In genomic region chr17:27819011-27819410, GRCm38 (mm10) we compare ENCODE assay signal across 8 mouse cellular contexts. TPM values are rescaled to one million over a fixed set of nuclear protein-coding genes. Genes with fewer than 3 reads are reported as not detected.
DNase-seq lines count a peak whose midpoint lies in the region; ATAC-seq and TF ChIP-seq lines count a peak whose summit lies in the region.

No protein-coding gene starts in this region.

- no peak for TF ChIP-seq POLR2A in MEL (IDR thresholded peaks at IDR 0.05; ENCODE audit: control insufficient read depth in 1 of 2, insufficient read depth in 1 of 2, low read depth in 1 of 2, low read length in 2 of 2, poor library complexity in 1 of 2)

- WGBS in heart, embryonic 16.5 days, result 9% methylated on average over 7 of the region's 7 CpGs
- 35% methylated on average over 7 of the region's 7 CpGs for WGBS in hindbrain, embryonic 10.5 days
- 38% methylated on average over 7 of the region's 7 CpGs for WGBS in midbrain, embryonic 10.5 days

- H3K4me1 ChIP-seq in heart, embryonic 16.5 days (ENCODE audit: control insufficient read depth, insufficient read depth, low read length), result peaks cover 17% of the 10 kb centered on the region
- peaks cover 9 to 16% of the 10 kb centered on the region in 2 experiments for H3K4me1 ChIP-seq in MEL (ENCODE audit: control insufficient read depth in 1 of 2, insufficient read depth in 2 of 2, low read length in 2 of 2)
- H3K4me1 ChIP-seq in hindbrain, embryonic 10.5 days (replicated peaks), result peaks cover 29% of the 10 kb centered on the region
- H3K4me1 ChIP-seq in midbrain, embryonic 10.5 days, result peaks cover 32% of the 10 kb centered on the region

- H3K79me2 ChIP-seq in MEL (ENCODE audit: control insufficient read depth, insufficient read depth, low read length, poor library complexity), result peaks cover 58% of the 10 kb centered on the region

- peak overlapping the region; percentile 84 for H3K4me2 ChIP-seq in heart, embryonic 16.5 days (ENCODE audit: low read depth, low read length)

- TF ChIP-seq CTCF in MEL (IDR thresholded peaks at IDR 0.05 in 2 of 3, conservative IDR thresholded peaks at IDR 0.05 in 1 of 3; ENCODE audit: control insufficient read depth in 1 of 3, insufficient read depth in 1 of 3, low read depth in 2 of 3, low read length in 3 of 3, poor library complexity in 1 of 3, severe bottlenecking in 1 of 3), result no peak

- H3K27me3 ChIP-seq in heart, embryonic 16.5 days (ENCODE audit: control insufficient read depth, insufficient read depth, low read length), result no peaks in the 10 kb centered on the region
- no peaks in the 10 kb centered on the region for H3K27me3 ChIP-seq in MEL (ENCODE audit: control insufficient read depth in 1 of 2, insufficient read depth in 2 of 2, low read length in 2 of 2)
- H3K27me3 ChIP-seq in hindbrain, embryonic 10.5 days (ENCODE audit: insufficient read depth, poor library complexity, severe bottlenecking), result no peaks in the 10 kb centered on the region
- no peaks in the 10 kb centered on the region for H3K27me3 ChIP-seq in midbrain, embryonic 10.5 days (ENCODE audit: low read depth, poor library complexity, severe bottlenecking)

- no peak for TF ChIP-seq EP300 in MEL (IDR thresholded peaks at IDR 0.05; ENCODE audit: low read depth in 1 of 2, low read length in 2 of 2)

- TF ChIP-seq RAD21 in MEL (IDR thresholded peaks at IDR 0.05; ENCODE audit: low read depth, low read length), result no peak

- peak overlapping the region; percentile 72 for H3K4me3 ChIP-seq in heart, embryonic 16.5 days (ENCODE audit: low read length)
- H3K4me3 ChIP-seq in MEL (ENCODE audit: control insufficient read depth in 1 of 2, insufficient read depth in 1 of 2, low read depth in 2 of 2, low read length in 2 of 2), result peak overlapping the region; percentile 76 to 88
- H3K4me3 ChIP-seq in hindbrain, embryonic 10.5 days, result peak overlapping the region; percentile 100
- H3K4me3 ChIP-seq in midbrain, embryonic 10.5 days, result peak overlapping the region; percentile 100

- no peaks in the 10 kb centered on the region for H3K9me3 ChIP-seq in heart, embryonic 16.5 days (replicated peaks; ENCODE audit: control insufficient read depth, low read length)
- H3K9me3 ChIP-seq in MEL (replicated peaks; ENCODE audit: insufficient read depth, low read length), result no peaks in the 10 kb centered on the region
- no peaks in the 10 kb centered on the region for H3K9me3 ChIP-seq in hindbrain, embryonic 10.5 days
- no peaks in the 10 kb centered on the region for H3K9me3 ChIP-seq in midbrain, embryonic 10.5 days (replicated peaks)

- DNase-seq in heart, postnatal 36 days, result no peak
- no peak for DNase-seq in MEL (ENCODE audit: low read depth, low spot score)
- DNase-seq in hindbrain, embryonic 10.5 days (ENCODE audit: low spot score), result no peak
- no peak for DNase-seq in midbrain, embryonic 10.5 days (ENCODE audit: low spot score)
- DNase-seq in layer of hippocampus, adult 11-12 months (ENCODE audit: low spot score), result no peak
- no peak for DNase-seq in urinary bladder, postnatal 36 days (ENCODE audit: low spot score in 2 of 2)
- no peak for DNase-seq in ovary, postnatal 14 days (ENCODE audit: low spot score)

- H3K36me3 ChIP-seq in heart, embryonic 16.5 days (ENCODE audit: control insufficient read depth, insufficient read depth), result no peaks in the 10 kb centered on the region
- H3K36me3 ChIP-seq in MEL (ENCODE audit: control insufficient read depth in 1 of 2, insufficient read depth in 2 of 2, low read length in 2 of 2), result peaks cover 3 to 24% of the 10 kb centered on the region in 2 experiments; a peak in 3 of 4 replicates
- H3K36me3 ChIP-seq in hindbrain, embryonic 10.5 days, result no peaks in the 10 kb centered on the region
- H3K36me3 ChIP-seq in midbrain, embryonic 10.5 days, result no peaks in the 10 kb centered on the region

- ATAC-seq in heart, embryonic 16.5 days (replicated peaks; ENCODE audit: extremely low read depth, insufficient read depth, low FRiP score), result no peak

- H3K27ac ChIP-seq in heart, embryonic 16.5 days (ENCODE audit: low read length), result peak overlapping the region; percentile 92
- H3K27ac ChIP-seq in MEL (ENCODE audit: control insufficient read depth, low read depth, low read length), result peak overlapping the region; percentile 95
- H3K27ac ChIP-seq in hindbrain, embryonic 10.5 days, result no peak overlapping the region; the same call in 1 of the 2 replicates
- H3K27ac ChIP-seq in midbrain, embryonic 10.5 days (replicated peaks), result peak overlapping the region; percentile 91; the same call in 1 of the 2 replicates

- intact Hi-C loops in heart, postnatal 36 days (cut with DNase I), result no loop called here

- H3K9ac ChIP-seq in heart, embryonic 16.5 days (ENCODE audit: low read length), result peak overlapping the region; percentile 81
- H3K9ac ChIP-seq in MEL (ENCODE audit: control insufficient read depth, low read depth, low read length, poor library complexity, severe bottlenecking), result peak overlapping the region; percentile 96

TF ChIP-seq in MEL, 35 proteins besides CTCF, POLR2A, EP300 and RAD21:
- TF ChIP-seq UBTF (IDR thresholded peaks at IDR 0.05; ENCODE audit: borderline replicate concordance, insufficient read depth, low read depth, low read length) (no peak), CHD1 (IDR thresholded peaks at IDR 0.05; ENCODE audit: low read depth, low read length) (no peak; the same call in 1 of the 2 replicates)

RNA-seq across cellular contexts. Expression of gene D17Wsu92e, which starts 1.4 kb away (rescaled TPM):
- polyA plus RNA-seq in heart, embryonic 16.5 days (2015; fragmentation: Nextera tagmentation; extraction: Ambion mirVana), result 15.4 and 16.0 TPM in 2 replicates
- 100 to 1,000 TPM; 135 to 140 TPM for total RNA-seq in heart, postnatal 36 days (2021)
- 66.5 and 72.5 TPM in 2 replicates for total RNA-seq in MEL (2012; rRNA removed)
- 100 to 1,000 TPM in 1 of 2 experiments, not detected in 1; 108 TPM for polyA plus RNA-seq in MEL (2012; ENCODE audit: insufficient read depth in 1 of 2, insufficient read length in 2 of 2, low read depth in 1 of 2, low replicate concordance in 2 of 2, missing spikeins in 1 of 2)
- polyA plus RNA-seq in hindbrain, embryonic 10.5 days (2016; fragmentation: Nextera tagmentation; extraction: Ambion mirVana), result 10.7 and 13.0 TPM in 2 replicates
- polyA plus RNA-seq in midbrain, embryonic 10.5 days (2016; fragmentation: Nextera tagmentation; extraction: Ambion mirVana), result 11.1 and 12.1 TPM in 2 replicates

RNA-seq across cellular contexts. Expression of gene Snrpc, which starts 18.9 kb away (rescaled TPM):
- 186 and 189 TPM in 2 replicates for polyA plus RNA-seq in heart, embryonic 16.5 days (2015; fragmentation: Nextera tagmentation; extraction: Ambion mirVana)
- 10 to 100 TPM; 56.8 to 57.4 TPM for total RNA-seq in heart, postnatal 36 days (2021)
- 217 and 219 TPM in 2 replicates for total RNA-seq in MEL (2012; rRNA removed)
- 100 to 1,000 TPM in 1 of 2 experiments, not detected in 1; 227 TPM for polyA plus RNA-seq in MEL (2012; ENCODE audit: insufficient read depth in 1 of 2, insufficient read length in 2 of 2, low read depth in 1 of 2, low replicate concordance in 2 of 2, missing spikeins in 1 of 2)
- 419 and 433 TPM in 2 replicates for polyA plus RNA-seq in hindbrain, embryonic 10.5 days (2016; fragmentation: Nextera tagmentation; extraction: Ambion mirVana)
- polyA plus RNA-seq in midbrain, embryonic 10.5 days (2016; fragmentation: Nextera tagmentation; extraction: Ambion mirVana), result 403 and 447 TPM in 2 replicates

RNA-seq across cellular contexts. Expression of gene Uhrf1bp1, which starts 37.2 kb away (rescaled TPM):
- polyA plus RNA-seq in heart, embryonic 16.5 days (2015; fragmentation: Nextera tagmentation; extraction: Ambion mirVana), result 2.4 and 3.0 TPM in 2 replicates
- total RNA-seq in heart, postnatal 36 days (2021), result 10 to 100 TPM; 17.1 to 17.9 TPM
- 23.1 and 25.9 TPM in 2 replicates for total RNA-seq in MEL (2012; rRNA removed)
- polyA plus RNA-seq in MEL (2012; ENCODE audit: insufficient read depth in 1 of 2, insufficient read length in 2 of 2, low read depth in 1 of 2, low replicate concordance in 2 of 2, missing spikeins in 1 of 2), result 10 to 100 TPM in 1 of 2 experiments, not detected in 1; 43.6 TPM
- 6.9 and 7.7 TPM in 2 replicates for polyA plus RNA-seq in hindbrain, embryonic 10.5 days (2016; fragmentation: Nextera tagmentation; extraction: Ambion mirVana)
- 6.3 and 6.6 TPM in 2 replicates for polyA plus RNA-seq in midbrain, embryonic 10.5 days (2016; fragmentation: Nextera tagmentation; extraction: Ambion mirVana)
